Mouse (Mus musculus): ENCODE measurements around the gene Gm17428. TPM values are rescaled to one million over a fixed set of nuclear protein-coding genes. Genes with fewer than 3 reads are reported as not detected.
"Not testable (repeated sequence)": the region's sequence is repeated elsewhere in the genome, so short reads cannot be mapped to it uniquely, and the experiment has no call there.

Gene Gm17428
- polyA plus RNA-seq, 2 experiments from 2014 or later = not detected

GRCm38 (mm10) chr14:54992196-54992595 lies 15.5 kb downstream of the Gm17428 start:
- no peak for ATAC-seq

- no peak for ATAC-seq
Observed at GRCm38 (mm10) chr14:54993636-54994035, 16.9 kb downstream of the Gm17428 start.

DNA sequence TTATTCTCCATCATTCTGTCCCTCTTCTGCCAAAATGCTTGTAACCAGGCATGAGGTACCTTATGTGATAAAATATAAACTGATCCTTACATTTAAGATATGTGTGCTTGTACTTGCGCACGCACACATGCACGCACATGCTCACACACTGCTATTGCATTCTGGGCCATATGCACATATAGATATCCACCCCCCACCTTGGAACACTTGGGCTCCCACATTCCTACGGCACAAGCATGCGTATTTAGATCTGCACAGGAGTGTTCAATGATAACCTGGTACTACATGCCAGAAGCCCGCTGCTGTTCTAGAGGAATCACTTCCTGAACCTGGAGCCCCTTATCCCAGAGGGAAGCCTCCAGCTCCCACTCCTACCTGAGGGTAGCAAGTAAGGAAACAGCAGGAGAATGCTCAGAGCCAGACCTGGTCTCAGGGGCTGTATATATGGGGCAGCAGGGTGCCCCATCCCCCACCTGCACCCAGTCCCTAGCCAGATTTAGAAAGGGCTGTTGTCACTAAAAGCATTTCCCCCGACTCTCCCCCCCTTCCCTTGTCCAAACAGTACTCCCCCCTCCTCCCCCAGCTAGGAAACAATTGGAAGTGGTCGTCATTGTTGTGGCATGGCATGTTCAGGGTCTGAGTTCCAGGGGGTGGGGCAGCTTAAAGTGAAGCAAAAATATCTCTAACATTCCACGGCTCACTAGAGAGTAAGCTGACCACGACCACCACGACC lies 17.6 kb downstream of the Gm17428 start, which contains the start of gene Myh7:
Gene Myh7 (minus strand): TSS at position 491 of the 733 bp plus-strand sequence.
- ATAC-seq = no peak

DNA sequence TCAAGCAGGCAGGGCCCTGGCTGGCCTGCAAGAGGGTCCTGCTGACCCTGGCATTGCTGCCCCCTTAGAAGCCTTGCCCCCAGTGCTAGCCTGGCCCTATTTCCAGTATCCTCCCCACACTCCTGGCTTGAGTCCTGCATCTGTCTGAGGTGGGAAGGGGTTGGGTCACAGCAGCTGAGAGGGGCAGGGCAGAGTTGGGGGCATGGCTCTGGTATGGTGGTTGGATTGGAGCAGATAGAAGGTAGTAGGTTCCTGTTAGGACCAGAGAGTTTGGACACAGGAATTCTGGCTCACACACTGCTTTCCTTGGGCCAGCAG lies 18.1 kb downstream of the Gm17428 start:
- no peak for ATAC-seq

- ATAC-seq = no peak
Observed at GRCm38 (mm10) chr14:54995457-54996138, 18.9 kb downstream of the Gm17428 start.

DNA sequence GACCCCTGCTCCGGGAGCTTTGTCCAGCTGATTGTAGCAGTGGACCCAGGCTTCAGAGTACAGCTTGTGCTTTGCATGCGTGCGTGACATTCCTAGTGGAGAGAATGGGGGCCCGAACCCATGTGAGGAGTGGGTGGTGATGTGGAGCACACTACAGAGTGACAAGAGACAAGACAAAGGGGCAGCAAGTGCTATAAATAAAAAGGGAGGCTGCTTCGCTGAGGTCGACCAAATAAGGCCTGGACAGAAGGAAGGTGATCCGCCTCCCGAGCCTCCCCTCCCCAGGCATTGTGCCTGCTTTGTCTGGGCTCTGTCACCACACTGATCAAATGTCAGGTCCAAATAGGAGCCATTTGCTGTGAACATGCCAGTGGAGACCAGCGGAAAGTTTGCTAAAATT lies 20.1 kb downstream of the Gm17428 start:
- no peak for ATAC-seq

DNA sequence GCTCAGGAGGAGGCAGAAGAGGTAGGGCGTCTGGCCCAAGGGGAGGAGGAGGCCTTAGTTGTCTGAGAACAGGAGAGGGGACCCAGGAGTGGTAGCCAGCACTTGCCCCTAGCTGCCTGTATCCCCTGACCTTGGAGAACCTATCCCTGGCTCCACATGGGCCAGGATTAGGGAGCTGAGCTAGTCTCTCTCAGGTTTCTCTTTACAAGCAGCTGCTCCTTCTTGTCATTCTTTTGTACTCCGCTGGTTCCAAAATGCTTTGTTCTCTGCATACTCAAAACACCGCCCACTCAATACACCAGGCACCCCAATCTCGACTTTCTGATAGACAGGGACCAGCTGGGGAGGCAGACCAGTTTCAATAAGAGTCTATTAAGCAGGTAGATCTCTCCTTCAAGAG lies 20.6 kb downstream of the Gm17428 start:
- ATAC-seq = no peak

- no peak for ATAC-seq
Observed at GRCm38 (mm10) chr14:54998680-54999079, 21.9 kb downstream of the Gm17428 start.

- not testable (repeated sequence) for ATAC-seq
Observed at GRCm38 (mm10) chr14:54999868-55000267, 23.1 kb downstream of the Gm17428 start.

- ATAC-seq = no peak
Observed at GRCm38 (mm10) chr14:55000814-55001213, 24.1 kb downstream of the Gm17428 start.

GRCm38 (mm10) chr14:55001446-55001845 lies 24.7 kb downstream of the Gm17428 start:
- ATAC-seq = no peak

GRCm38 (mm10) chr14:55001938-55002686 lies 25.4 kb downstream of the Gm17428 start:
- ATAC-seq = no peak

- ATAC-seq = no peak
Observed at GRCm38 (mm10) chr14:55002687-55003120, 26.0 kb downstream of the Gm17428 start.

DNA sequence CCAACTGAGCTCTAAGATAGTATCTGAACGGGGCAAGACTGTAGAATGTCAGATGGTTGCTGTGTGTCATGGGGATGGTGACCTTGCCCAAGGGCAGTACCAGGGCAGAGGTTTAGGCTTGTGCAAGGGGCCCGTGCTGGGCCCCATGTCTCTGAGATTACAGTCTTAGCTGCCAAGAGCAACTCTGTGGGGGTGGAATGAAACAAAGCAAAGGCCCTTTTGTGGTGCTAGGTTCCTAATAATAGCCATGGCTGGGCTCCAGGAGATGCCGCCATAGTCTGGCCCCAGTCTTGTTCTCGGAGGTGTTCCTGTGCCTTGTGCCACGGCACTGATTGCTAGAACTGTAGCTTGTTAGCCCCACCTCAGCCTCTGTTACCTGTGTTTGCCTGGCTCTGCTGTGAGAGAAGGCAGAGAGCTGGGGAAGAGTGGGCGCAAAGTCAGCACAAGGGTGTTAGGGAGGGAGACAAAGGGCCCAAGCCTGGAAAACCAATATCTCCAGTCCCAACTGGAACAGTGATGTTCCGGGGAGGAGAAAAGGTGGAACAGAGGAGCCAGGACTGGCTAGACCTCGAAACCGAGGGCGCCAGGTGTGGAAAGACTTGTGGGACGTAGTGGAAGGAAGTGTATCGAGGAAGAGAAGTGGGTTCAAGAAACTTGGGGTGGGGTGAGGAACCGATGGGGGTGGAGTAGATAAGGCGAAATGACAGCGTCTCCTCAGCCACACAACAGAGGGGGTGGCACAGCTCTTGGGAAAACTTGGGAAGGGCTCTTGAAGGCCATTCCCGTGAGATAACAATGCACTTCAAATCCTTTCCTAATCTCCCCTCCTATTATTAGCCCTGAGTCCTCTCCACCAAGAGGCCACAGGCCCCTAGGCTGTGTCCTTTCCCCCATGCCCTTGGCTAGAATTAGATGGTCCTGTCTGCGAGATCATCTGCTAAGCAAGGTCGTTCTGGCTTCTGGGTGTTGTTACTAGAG lies 27.4 kb downstream of the Gm17428 start:
- no peak for ATAC-seq

GRCm38 (mm10) chr14:55005506-55005905 lies 28.8 kb downstream of the Gm17428 start:
- no peak for ATAC-seq

GRCm38 (mm10) chr14:55005967-55006366 lies 29.2 kb downstream of the Gm17428 start:
- ATAC-seq = no peak

- no peak for ATAC-seq
Observed at GRCm38 (mm10) chr14:55006541-55006940, 29.8 kb downstream of the Gm17428 start.

GRCm38 (mm10) chr14:55007120-55007908 lies 30.6 kb downstream of the Gm17428 start:
- no peak for ATAC-seq

DNA sequence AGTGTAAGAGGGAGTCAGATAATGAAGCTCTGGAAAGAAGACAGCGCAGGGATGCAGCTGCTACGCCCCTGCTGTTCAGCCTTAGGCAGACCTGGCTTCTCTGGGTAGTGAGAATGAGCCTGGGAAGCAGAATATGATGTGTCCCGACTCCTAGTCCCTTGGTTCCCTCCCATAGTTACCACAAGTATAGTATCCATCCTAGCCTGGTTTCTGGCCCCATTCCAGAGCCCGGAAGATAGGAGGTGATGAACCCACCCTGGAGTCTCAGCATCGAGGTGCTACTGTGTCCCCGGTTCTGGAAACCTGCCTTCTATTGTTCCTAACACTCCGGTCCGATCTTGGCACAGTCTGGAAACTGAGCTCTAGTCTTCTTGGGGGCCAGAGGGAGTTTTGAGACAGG lies 31.7 kb downstream of the Gm17428 start:
- ATAC-seq = no peak

DNA sequence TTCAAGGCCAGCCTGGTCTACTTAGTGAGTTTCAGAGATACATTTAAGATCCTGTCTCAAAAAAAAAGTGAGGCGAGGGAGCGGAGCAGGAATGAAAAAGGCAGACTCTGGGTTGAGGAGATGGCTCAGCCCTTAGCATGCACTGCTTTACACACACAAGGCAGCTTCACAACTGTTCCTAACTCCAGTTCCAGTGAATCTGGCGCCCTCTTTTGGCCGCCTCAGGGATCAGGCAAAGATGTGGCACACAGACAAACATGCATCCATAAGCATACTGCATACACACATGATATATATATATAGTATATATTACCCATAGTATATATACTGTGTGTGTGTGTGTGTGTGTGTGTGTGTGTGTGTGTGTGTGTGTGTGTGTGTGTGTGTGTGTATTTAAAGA lies 34.4 kb downstream of the Gm17428 start:
- ATAC-seq = no peak

DNA sequence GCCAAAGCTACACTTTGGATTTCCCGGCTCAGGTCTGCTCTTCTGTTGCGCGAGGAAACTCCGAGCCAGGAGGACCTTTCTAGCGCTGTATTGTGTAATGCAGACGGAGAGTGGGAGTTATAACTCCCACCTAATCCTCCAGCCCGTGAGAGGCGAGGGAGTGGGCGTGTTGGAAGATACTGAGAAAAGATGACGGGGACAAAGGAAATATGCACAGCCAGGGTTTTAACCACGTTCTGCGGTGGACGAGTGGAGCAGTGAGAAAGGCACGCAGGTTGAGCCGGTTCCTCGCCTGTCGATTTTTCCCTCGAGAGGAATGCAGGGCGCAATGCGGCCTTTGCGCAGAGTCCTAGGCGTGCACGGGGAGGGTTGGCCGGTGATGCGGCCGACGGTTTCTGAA lies 37.9 kb downstream of the Gm17428 start:
- ATAC-seq = peak; percentile 11

Measured in CD4-positive, CD25-positive, alpha-beta regulatory T cell, adult 4 months (primary cell).